Mouse (Mus musculus) retina, adult 2 months (tissue): ENCODE data around the gene Gm7534.
"Not testable (repeated sequence)": the region's sequence is repeated elsewhere in the genome, so short reads cannot be mapped to it uniquely, and the experiment has no call there.

Experiments used
- DNase-seq: peaks from one replicate; pipeline ENCODE4 v3.0.0-alpha.2; 2012; ENCODE audit warnings: low read depth, low spot score

The Gm7534 gene

DNA sequence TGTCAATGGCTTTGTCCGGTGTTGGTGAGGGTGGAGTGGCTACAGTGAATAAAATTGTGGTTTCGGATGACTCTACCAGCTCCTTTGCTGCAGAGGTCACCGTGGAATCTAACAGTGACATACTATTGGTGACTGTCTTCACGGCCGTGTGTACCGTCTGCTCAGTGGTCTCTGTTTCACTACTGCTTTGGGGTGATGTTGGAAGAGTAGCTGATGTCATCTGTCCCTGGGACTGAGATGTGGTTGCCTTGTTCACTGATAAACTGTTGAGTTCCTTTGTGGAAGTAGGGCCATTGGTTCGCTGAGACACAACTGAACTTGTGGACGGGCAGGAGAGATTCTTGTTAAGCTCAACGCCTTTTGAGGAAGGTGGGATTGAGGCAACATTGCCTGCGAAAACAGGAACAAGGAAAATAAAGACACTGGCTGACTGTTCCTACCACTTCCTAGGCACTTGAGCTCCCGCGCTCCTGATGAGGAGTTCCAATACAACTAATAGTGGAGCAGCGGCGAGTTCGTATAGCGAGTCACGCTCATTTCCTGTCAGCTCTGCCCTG, 614 bp upstream of the Gm7534 start:
- DNase-seq, result no peak

DNA sequence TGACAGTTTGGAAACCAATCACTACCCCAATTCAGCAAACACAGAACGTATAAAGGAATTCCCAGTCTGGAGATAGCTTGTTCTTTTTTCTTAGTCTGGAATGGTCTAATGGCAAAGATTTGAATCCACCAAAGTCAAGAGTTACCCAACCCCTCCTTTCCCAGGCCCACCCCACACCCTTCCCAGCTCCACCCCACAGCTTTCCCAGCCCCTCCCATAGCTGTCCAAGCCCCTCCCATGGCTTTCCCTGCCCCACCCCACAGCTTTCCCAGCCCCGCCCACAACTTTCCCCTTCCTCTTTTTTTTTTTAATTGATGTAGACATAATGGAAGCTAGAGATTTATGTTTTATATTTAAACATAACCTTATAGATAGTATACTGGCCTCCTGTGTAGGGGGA, 3.4 kb downstream of the Gm7534 start:
- DNase-seq, result no peak

DNA sequence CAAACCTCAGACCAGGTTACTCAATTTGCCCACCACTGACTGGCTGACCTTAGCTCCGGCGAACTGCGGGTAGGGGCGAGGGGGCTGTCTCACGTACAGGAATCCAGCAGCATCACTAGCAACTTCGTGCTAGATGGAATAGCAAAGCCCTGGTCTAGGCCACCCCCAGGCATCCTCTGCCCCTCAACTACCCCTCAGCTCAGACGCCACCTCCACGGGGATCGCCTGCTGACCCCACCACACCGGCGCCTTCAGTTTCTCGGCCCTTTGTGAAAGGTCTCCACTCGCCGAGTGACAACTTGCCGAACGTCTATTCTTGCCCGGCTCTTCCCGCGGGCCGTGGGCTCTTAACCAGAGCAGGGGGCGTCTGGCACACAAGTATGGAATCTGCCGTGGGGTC, 16.5 kb downstream of the Gm7534 start:
- no peak for DNase-seq

DNA sequence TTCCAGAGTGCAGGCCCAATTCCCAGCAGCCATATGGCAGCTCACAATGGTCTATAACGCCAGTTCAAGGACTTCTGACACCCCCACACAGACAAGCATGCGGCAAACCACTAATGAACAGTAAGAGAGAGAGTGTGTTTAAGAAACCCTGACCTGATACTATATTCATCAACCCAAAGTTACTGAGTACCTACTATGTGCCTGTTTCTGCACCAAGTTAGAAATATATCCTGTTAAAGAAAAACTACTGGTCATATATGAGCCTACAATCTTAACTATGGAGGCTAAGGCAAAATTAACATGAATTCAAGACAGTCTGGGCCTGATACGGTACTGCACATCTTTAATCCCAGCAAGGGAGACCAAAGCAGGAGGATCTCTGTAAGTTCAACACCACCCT, 17.2 kb downstream of the Gm7534 start:
- no peak for DNase-seq

DNA sequence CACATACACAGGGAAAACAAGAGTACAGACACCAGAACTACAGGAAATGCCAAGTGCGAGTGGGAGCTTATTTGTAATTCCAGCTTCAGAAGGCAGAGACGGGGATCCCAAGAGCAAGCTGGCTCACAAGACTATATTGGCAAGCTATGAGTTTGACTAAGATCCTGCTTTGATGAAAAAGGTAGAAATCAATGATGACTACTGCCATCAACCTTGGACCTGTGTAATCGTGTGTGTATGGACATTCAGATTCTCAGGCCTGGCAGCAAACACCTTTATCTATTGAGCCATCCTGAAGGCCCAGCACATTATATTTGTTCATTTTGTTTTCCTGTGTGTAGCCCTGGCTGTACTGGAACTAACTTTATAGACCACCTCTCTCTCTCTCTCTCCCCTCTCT, 19.1 kb downstream of the Gm7534 start:
- DNase-seq, result no peak

DNA sequence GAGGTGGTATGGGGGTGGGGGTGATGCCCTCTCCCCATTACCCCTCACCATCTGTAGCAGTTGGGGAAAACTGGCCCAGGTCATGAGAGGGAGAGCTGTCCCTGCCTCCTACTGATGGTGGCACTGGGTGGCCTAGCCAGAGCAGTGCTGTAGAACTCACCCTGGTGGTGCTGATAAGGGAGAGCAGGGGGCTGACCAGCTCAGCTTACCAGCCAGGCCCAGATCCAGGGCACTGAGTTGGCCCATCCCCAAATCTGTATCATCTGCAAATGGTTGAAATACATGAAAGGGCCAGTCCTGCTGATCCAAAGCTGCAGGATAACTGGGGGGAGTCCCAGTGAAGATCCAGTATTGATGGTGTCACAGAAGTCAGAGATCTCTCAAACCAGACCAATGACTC, 21.0 kb downstream of the Gm7534 start:
- DNase-seq, result no peak

DNA sequence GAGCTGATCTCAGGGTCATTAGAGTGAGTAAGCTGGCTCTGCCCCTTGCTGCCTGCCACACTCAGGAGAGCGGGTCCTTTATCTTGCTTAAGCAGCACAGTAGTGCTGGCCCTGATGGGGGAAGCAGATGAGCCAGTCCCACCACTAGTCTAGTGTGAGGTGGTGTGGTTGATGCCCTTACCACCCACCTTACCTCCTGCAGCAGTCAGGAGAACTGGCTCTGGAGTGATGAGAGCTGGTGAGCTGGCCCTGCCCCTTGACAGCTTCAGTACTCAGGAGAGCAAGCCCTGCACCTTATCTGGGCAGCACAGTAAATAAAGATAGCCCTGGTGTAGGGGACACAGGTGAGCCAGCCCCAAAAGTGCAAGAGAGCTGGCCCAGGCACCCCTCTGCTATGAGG, 21.7 kb downstream of the Gm7534 start:
- DNase-seq, result no peak

DNA sequence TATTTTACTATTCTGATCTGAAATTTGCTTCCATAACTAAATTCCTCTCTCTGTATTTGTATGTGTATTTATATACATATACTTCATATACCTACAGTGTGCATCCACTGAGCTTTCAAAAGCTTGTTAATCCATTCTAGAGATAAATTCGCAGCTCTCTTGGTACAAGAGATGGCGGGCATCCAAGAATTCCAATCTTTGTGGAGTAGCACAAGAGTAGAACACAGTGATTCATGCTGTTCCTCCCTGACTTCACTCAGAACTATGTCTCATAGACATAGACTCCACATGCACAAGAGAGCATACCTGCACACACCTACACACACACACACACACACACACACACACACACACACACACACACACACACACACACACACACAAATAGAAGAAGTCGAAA, 30.4 kb downstream of the Gm7534 start:
- DNase-seq, result no peak

DNA sequence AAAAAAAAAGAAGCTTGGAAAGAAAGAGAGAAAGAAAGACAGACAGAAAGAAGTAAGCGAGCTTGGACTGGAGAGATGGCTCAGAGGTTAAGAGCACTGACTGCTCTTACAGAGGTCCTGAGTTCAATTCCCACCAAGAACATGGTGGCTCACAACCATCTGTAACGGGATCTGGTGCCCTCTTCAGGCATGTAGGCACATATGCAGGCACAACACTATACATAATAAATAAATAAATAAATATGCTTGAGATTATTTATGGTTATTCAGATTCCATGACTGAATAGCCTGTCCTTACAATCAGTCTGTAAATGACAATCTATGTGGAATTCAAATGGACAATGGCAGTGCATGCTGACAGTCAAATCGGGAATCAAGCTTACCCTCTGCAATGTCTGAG, 35.9 kb downstream of the Gm7534 start:
- no peak for DNase-seq

DNA sequence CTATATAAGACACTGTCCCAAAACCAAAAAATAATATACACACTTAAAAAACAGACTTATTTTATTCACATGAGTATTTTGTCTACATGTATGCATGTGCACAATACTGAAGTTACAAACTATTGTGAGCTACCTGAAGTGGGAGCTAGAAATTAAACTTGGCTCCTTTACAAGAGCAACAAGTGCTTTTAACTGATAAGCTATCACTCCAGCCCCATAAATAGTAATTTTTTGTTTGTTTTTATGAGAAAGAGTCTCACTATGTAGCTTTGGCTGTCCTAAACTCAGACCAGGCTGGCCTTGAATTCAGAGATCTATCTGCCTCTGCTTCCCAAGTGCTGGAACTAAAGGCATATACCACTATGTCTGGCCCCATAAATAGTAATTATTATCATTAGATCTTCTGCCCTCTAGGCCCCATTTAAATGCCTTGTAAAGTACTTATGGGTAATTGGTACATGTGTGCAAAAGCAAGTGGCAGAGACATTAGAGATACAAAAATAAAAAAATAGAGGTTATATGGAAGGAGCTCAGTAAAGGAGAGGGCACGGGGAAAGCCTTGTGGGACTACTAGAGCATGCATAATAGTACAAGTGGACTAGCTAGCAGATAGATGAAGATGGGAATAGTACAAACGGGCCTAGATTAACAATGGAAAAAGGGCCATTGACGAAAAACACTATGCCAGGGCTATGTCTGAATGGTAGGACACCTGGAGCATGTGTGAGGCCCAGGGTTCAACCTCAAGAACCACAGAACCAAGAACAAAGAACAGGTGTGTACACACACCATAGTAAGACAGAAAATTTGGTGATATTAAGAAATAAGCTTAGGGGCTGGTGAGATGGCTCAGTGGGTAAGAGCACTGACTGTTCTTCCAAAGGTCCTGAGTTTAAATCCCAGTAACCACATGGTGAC, 37.0 kb downstream of the Gm7534 start:
- DNase-seq, result no peak

DNA sequence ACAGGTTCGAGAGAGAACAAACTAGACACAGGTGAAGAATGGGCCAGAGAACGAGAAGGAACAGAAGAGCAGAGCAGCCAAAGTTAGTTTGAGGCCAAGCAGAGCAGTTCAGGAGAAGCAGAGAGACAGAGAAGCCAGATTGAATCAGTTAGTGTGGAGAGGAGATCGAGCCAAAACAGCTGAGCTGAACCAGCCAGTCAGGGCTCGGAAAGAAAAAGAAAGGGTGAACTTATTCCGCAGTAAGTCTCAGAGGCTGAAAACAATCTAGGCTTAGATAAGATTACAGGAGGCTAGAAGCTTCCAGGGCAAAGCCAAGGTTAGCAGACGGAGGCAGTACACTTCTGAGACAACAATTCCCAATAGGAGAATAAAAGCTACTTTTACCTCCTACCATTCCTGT, 37.8 kb downstream of the Gm7534 start:
- DNase-seq, result no peak

DNA sequence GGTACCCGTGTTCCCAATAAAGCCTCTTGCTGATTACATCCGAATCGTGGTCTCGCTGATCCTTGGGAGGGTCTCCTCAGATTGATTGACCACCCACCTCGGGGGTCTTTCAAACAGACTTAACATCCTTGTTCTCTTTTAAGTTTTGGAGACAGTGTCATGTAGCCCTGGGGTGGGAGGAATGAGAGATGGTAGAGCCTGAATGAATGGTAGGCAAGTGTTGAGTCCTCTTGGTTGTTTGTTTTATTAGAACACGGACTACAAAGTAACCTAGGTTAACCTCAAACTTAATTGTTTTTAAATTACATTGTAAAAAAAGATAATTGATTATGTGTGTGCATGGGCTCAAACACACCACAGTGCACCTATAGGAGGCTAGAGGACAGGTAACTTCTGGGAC, 38.2 kb downstream of the Gm7534 start:
- DNase-seq, result no peak

DNA sequence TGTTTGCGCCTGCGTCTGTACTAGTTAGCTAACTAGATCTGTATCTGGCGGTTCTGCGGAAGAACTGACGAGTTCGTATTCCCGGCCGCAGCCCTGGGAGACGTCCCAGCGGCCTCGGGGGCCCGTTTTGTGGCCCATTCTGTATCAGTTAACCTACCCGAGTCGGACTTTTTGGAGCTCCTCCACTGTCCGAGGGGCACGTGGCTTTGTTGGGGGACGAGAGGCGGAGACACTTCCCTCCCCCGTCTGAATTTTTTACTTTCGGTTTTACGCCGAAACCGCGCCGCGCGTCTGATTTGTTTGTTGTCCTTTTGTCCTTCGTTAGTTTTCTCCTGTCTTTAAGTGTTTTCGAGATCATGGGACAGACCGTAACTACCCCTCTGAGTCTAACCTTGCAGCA, 42.7 kb downstream of the Gm7534 start:
- not testable (repeated sequence) for DNase-seq

DNA sequence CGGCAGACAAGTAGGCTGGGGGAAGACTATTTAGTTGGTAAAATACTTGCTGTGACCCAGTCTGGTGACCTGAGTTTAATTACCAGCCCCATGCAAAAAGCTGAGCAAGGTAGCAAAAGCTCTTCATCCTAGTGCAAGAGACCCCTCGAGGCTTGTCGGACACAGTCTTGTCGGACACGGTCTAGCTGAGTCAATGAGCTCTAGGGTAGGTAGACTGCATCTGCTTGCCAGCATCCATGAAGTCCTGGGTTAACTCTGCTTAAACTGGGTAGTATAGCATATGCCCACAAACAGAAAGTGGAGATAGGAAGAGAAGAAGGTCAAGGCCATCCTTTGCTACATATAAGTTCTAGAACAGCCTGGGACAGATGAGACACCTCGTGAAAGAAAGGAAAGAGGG, 44.0 kb downstream of the Gm7534 start:
- DNase-seq, result no peak

DNA sequence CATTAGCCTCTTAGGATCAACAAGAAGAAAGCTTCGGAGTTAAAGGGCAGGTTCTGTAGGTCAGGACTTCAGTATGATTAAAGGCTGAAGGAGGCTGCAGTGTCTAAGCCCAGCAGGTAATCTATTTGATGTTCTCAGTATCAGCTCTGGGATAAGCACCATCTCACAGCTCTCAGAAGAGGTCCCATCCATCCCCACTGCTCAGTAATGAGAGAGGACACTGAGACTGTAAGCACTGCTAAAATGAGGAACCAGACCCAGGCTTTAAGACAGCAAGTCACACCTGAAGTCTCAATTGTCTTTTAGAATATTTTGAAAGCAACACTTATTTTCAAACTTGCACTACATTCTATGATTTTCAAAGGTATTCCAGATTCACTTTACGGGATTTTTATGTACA, 45.2 kb downstream of the Gm7534 start:
- DNase-seq, result no peak

DNA sequence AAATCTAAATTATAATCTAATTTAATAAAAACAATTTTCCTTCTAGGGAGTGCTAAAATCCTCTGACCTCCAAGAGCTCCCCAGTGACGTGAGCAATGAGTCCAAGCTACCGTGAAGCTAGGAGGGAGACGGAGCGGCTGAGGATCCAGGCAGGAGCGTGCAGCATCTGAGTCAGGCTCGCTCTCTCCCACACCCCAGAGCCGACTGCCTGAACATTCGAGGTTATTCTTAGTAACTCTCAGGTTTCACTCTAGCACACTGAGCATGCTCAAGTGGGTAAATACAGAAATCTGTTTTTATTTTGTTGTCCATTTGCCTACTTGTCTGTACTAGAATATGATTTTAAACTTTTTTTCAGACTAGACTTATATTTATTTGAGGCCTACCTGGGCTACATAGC, 46.1 kb downstream of the Gm7534 start:
- DNase-seq, result no peak

DNA sequence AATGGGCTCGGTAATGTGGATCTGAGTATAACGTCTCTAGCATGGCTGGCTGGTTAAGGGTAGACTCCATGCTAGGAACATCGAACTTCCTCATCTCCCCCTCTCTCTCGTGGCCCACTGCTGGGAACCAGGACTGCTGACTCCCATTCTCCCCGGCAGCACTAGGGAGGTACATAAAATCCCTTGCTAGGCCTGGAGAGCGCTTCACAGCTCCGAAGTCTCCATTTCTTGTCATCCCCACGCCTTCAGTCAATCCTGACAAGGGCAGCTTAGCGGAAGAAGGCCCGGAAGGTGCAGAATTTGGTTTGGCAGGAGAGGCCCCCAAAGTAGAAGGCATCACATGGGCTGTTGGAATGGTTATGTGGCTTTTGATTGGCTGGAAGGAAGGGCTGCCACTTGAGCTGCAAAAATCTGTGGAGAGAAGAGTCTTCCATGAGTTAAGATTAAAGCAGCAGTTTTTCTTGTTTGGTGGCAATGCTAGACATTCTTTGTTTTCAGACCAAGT, 46.8 kb downstream of the Gm7534 start:
- DNase-seq, result no peak

DNA sequence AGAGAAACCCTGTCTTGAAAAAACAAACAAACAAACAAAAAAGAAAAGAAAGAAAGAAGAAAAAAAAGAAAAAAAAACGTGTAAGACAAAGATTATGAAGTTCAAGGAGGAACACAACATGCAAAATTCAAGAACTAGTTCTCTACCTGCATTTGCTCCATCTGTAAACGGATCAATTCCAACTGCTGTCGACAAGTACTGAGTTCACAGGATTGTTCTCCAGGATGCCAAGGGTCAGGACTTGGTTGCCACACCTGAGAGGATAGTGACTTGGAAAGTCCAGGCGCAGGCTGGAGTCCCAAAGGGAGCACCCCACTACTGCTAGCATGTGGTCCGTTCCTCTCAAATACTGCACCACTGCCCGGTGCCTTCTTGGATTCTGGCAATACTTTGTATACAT, 47.3 kb downstream of the Gm7534 start:
- DNase-seq, result no peak

DNA sequence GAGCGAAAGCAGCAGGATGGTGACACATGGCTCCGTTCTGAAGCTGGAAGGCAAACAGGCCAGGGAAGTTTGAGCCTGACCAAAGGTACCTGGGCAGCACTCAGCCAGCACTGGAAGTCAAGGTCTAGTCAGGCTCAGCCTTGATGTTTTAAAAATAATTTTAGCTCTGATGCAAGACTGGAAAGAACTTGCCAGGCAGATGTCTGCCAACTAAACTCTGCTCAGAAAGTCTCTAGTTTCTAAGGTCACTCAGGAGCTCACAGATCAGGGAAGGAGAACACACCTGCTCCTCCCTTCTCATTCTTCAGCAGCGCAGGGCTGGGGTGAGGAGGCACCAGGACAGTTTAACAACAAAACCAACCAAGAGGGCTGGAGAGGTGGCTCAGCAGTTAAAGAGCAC, 48.5 kb downstream of the Gm7534 start:
- no peak for DNase-seq

DNA sequence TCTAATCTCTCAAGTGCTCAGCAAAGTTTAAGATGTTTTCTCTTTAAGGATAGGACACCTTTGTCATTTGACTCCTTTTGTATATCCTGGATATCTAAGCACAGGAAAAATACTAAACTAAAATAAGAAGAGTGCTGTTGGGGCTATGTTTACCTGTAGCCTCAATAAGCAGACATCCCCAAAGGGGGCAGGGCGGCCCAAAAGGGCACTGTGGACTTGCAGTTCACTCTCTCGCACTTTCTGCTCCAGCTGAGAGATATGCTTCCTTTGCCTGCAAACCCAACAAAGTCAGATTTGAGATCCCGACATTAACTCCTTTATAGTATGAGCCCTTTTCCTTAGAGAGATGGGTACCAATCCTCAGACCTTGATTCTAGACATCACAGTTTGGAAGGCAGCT, 49.1 kb downstream of the Gm7534 start:
- no peak for DNase-seq

DNA sequence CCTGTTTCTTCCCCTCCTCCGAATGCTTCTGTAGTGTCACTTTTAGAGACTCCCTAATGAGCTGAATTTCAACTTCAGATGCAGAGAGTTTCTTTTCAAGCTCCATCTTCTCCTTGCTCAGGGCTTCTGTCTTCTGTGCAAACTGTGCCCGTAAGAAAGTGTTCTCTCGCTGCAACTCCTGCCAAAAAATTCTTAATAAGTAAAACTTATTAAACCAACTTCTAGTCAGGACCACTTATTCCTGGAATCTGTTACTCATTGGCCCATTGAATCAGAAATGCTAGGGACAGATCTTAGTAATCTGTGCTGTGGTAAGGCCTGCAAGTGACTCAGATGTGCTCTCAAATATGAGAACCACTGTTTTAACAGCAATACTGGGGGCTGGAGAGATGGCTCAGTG, 50.7 kb downstream of the Gm7534 start:
- DNase-seq, result no peak

DNA sequence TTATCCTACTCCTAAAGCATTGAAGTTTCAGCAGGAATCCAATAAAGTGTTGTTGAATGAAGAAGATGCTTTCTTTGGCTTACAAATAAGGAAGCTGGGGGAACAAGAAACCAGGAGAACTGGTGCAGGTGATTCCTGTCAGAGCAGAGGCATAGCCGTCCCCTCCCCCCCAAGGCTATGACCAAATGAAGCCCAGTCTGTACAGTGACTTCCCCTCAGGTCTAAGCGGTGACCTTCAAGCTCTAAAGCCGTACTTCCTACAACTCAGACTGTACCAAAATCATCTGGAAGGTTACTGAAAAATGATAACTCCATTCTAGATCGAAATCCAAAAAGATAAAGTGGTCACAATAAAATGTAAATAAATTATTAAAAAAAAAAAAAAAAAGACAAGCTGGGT, 53.4 kb downstream of the Gm7534 start:
- no peak for DNase-seq

DNA sequence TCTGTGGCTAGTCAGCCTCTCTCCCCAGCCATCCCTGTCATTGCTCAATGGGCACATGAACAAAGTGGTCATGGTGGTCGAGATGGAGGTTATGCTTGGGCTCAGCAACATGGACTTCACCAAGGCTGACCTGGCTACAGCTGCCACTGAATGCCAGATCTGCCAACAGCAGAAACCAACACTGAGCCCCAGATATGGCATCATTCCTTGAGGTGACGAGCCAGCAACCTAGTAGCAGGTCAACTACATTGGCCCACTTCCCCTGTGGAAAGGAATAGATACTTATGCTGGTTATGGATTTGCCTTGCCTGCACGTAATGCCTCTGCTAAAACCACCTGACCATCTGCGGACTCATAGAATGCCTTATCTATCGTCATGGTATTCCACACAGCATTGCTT, 58.5 kb downstream of the Gm7534 start:
- not testable (repeated sequence) for DNase-seq
